Mouse (Mus musculus): Measurements from ENCODE around the gene Mrgprh. TPM values are rescaled to one million over a fixed set of nuclear protein-coding genes. Genes with fewer than 3 reads are reported as not detected.

The Mrgprh gene
- total RNA-seq, 2 experiments from 2014 or later = 0.17 to 0.20 TPM

DNA sequence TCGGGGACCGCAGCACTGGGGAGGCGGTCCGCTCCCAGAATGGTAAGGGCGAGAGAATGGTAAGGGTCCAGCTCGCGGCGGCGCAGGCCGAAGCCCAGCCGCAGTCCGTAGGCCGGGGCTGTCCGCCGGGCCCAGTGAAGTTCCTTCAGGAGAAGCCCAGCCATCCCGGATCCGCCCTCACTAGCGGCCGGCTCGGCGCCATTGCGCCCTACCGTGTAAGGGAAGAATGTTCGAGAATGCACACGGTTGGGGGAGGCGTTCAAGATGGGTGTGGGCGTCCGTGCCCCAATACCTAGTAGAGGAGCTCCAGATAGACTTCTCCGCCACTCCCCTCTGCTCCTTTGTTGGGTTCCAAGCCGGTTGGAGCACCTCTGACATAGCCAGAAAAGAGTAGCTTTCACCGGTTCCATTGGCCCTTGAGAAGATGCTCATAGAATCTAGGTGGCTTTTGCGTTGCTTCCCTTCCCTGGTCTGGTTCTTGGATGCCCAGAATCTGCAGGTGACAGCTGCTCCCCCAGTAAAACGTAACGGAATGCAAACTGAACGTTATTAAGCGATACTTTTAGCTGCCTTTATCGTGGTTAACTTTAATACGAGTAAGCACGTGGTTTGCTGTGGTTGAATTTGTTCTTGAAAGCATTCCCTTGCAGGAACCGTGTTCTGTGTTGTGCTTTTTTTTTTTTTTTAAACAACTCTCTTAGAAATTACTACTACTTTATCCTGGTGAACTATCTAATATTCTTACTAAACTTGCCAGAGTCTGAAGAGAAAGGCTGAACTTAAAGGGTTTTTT lies 41.0 kb downstream of the Mrgprh start:
- peak; percentile 43 to 47 for DNase-seq

DNA sequence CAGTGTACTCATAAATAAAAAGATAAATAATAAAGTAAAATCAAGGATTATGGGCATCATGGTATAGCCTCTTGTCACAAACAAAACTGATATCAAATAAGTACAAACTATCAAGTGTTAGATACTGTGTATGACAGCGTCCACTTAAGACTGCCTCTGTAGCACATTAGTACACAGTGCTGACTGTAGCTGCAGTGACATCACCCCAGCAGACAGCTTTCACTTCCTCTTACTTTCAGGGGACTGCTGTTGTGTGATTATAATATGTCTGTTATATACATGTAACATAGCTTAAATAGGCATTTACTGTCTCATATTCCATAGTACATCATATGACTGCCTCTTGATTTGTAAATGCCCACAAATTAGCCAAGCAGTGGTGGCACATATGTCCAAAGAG lies 45.2 kb downstream of the Mrgprh start:
- DNase-seq = no peak

DNA sequence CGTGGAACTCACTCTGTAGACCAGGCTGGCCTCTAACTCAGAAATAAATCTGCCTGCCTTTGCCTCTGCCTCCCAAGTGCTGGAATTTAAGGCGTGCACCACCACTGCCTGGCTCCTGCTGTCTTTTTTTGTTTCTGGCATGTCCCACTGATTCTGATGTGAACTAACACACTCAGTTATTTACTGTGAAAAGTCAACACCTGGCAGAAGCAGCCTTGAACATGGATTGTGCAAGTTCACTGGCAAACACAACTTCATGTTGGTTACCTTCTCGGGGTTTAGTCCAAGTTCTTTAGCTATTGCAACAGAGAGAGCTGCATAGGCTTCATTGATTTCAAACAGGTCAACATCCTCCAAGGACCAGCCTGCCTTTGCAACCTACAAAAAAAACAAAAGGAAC lies 49.2 kb downstream of the Mrgprh start:
- peak in 1 of 2 experiments; percentile 19 for DNase-seq

DNA sequence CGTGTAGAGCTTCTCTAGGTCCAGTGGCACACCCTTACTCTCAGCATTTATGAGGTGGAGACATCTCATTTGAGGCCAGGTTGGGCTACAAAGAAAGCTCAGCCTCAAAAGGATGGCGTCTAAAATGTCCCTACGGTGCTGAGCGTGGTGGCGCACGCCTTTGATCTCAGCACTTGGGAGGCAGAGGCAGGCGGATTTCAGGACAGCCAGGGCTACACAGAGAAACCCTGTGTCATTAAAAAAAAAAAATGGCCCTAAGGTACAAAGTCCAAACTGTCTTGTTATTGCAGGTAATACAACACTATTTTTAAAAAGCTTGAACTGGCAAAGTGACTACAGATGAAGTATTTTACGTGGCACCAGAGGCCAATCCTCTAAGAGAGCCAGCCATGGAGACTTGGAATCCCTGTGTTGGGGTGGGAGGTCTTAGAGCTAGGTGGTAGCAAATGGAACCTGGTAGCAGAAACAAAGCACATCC lies 49.9 kb downstream of the Mrgprh start:
- no peak for DNase-seq

Small RNAs within 50 kb of the gene (microRNA-seq; reads per million reads assigned to microRNA genes)
- gene Gm24085 = not detected

Other genes with a start within 250 kb of the Mrgprh start
- under 1 TPM in 1 of 2 experiments, not detected in 1; 0.33 TPM for gene Slc22a1, start 200.2 kb upstream of the Mrgprh start, total RNA-seq (2021)
- 10 to 100 TPM; 76.5 to 97.4 TPM for gene Igf2r, start 106.4 kb upstream of the Mrgprh start, total RNA-seq (2021)
- not detected for gene Mas1, start 7.9 kb upstream of the Mrgprh start, total RNA-seq (2021)
- gene Pnldc1, start 34.2 kb downstream of the Mrgprh start, total RNA-seq (2021) = 1 to 10 TPM; 1.9 to 3.2 TPM
- gene Tcp1, start 39.7 kb downstream of the Mrgprh start, total RNA-seq (2021) = 100 to 1,000 TPM; 218 to 271 TPM
- 10 to 100 TPM; 68.6 to 71.4 TPM for gene Mrpl18, start 40.3 kb downstream of the Mrgprh start, total RNA-seq (2021)
- 1 to 10 TPM; 1.9 to 2.5 TPM for gene Acat3, start 64.6 kb downstream of the Mrgprh start, total RNA-seq (2021)
- 100 to 1,000 TPM in 1 of 2 experiments, 10 to 100 TPM in 1; 95.1 to 133 TPM for gene Acat2, start 84.7 kb downstream of the Mrgprh start, total RNA-seq (2021)
- 10 to 100 TPM; 59.6 to 61.9 TPM for gene Wtap, start 118.1 kb downstream of the Mrgprh start, total RNA-seq (2021)
- 100 to 1,000 TPM; 383 to 457 TPM for gene Sod2, start 130.8 kb downstream of the Mrgprh start, total RNA-seq (2021)
- gene Gpr31b, start 176.3 kb downstream of the Mrgprh start, total RNA-seq (2021) = under 1 TPM in 1 of 2 experiments, not detected in 1; 0.73 TPM
- gene Tcp10b, start 185.1 kb downstream of the Mrgprh start, total RNA-seq (2021) = 1 to 10 TPM in 1 of 2 experiments, under 1 TPM in 1; 0.73 to 1.0 TPM